Mouse (Mus musculus): ENCODE results near the gene Hoxa1. TPM values are rescaled to one million over a fixed set of nuclear protein-coding genes. Genes with fewer than 3 reads are reported as not detected.

Gene Hoxa1
- polyA plus RNA-seq, 1 experiment from 2014 or later: 0.31 TPM

- Histone ChIP-seq H3K4me1 (replicated peaks) (peaks cover 3% of the 10 kb centered on the region; the same call in 1 of the 2 replicates), H3K27ac (replicated peaks) (no peak overlapping the region), H3K9me3 (replicated peaks) (no peaks in the 10 kb centered on the region), H3K27me3 (peaks cover 99% of the 10 kb centered on the region), H3K36me3 (replicated peaks) (no peaks in the 10 kb centered on the region), H3K4me2 (no peak overlapping the region), H3K4me3 (replicated peaks) (no peak overlapping the region), H3K9ac (no peak overlapping the region)
- 59% methylated on average over 3 of the region's 3 CpGs for WGBS (ENCODE audit: insufficient replicate concordance)
- ATAC-seq (ENCODE audit: insufficient read depth): no peak
Measured at GRCm38 (mm10) chr6:52155471-52155870, 2.6 kb downstream of the Hoxa1 start.

GRCm38 (mm10) chr6:52154044-52154443 is 4.1 kb downstream of the Hoxa1 start:
- Histone ChIP-seq H3K27ac (replicated peaks) (no peak overlapping the region), H3K4me2 (no peak overlapping the region), H3K36me3 (replicated peaks) (no peaks in the 10 kb centered on the region), H3K4me3 (replicated peaks) (no peak overlapping the region), H3K4me1 (replicated peaks) (peaks cover 3% of the 10 kb centered on the region; the same call in 1 of the 2 replicates), H3K27me3 (peaks cover 97% of the 10 kb centered on the region), H3K9me3 (replicated peaks) (no peaks in the 10 kb centered on the region), H3K9ac (no peak overlapping the region)
- ATAC-seq (ENCODE audit: insufficient read depth): no peak
- 35% methylated on average over 5 of the region's 5 CpGs for WGBS (ENCODE audit: insufficient replicate concordance)

- ATAC-seq (ENCODE audit: insufficient read depth): no peak
- no peak overlapping the region for H3K27ac ChIP-seq (replicated peaks)
Measured at GRCm38 (mm10) chr6:52153270-52153669, 4.8 kb downstream of the Hoxa1 start.

GRCm38 (mm10) chr6:52152226-52153193 is 5.6 kb downstream of the Hoxa1 start:
- no peak overlapping the region for H3K4me2 ChIP-seq
- ATAC-seq (ENCODE audit: insufficient read depth): no peak
- peaks cover 82% of the 10 kb centered on the region for H3K27me3 ChIP-seq
- H3K9me3 ChIP-seq (replicated peaks): no peaks in the 10 kb centered on the region
- no peak overlapping the region for H3K4me3 ChIP-seq (replicated peaks)
- no peaks in the 10 kb centered on the region for H3K36me3 ChIP-seq (replicated peaks)
- H3K27ac ChIP-seq (replicated peaks): no peak overlapping the region
- H3K4me1 ChIP-seq (replicated peaks): no peaks in the 10 kb centered on the region; the same call in 1 of the 2 replicates
- no peak overlapping the region for H3K9ac ChIP-seq
- 21% methylated on average over 16 of the region's 16 CpGs for WGBS (ENCODE audit: insufficient replicate concordance)

More at GRCm38 (mm10) chr6:52153270-52153669, 4.8 kb downstream of the Hoxa1 start:
- Histone ChIP-seq H3K4me3 (replicated peaks) (no peak overlapping the region), H3K9me3 (replicated peaks) (no peaks in the 10 kb centered on the region), H3K9ac (no peak overlapping the region), H3K36me3 (replicated peaks) (no peaks in the 10 kb centered on the region), H3K4me2 (no peak overlapping the region), H3K27me3 (peaks cover 90% of the 10 kb centered on the region), H3K4me1 (replicated peaks) (peaks cover under 1% of the 10 kb centered on the region; the same call in 1 of the 2 replicates)
- WGBS (ENCODE audit: insufficient replicate concordance): 9% methylated on average over 6 of the region's 6 CpGs

- Histone ChIP-seq H3K9me3 (replicated peaks) (no peaks in the 10 kb centered on the region), H3K4me3 (replicated peaks) (no peak overlapping the region), H3K4me1 (replicated peaks) (no peaks in the 10 kb centered on the region; the same call in 1 of the 2 replicates), H3K4me2 (no peak overlapping the region), H3K36me3 (replicated peaks) (no peaks in the 10 kb centered on the region), H3K9ac (no peak overlapping the region), H3K27ac (replicated peaks) (no peak overlapping the region), H3K27me3 (peaks cover 79% of the 10 kb centered on the region)
- ATAC-seq (ENCODE audit: insufficient read depth): no peak
- 26% methylated on average over 4 of the region's 4 CpGs for WGBS (ENCODE audit: insufficient replicate concordance)
Measured at GRCm38 (mm10) chr6:52151571-52151970, 6.5 kb downstream of the Hoxa1 start.

- Histone ChIP-seq H3K4me3 (replicated peaks) (no peak overlapping the region), H3K9me3 (replicated peaks) (no peaks in the 10 kb centered on the region), H3K9ac (no peak overlapping the region), H3K27ac (replicated peaks) (no peak overlapping the region), H3K4me2 (no peak overlapping the region), H3K27me3 (peaks cover 73% of the 10 kb centered on the region), H3K4me1 (replicated peaks) (no peaks in the 10 kb centered on the region), H3K36me3 (replicated peaks) (no peaks in the 10 kb centered on the region)
- ATAC-seq (ENCODE audit: insufficient read depth): no peak
- WGBS (ENCODE audit: insufficient replicate concordance): 9% methylated on average over 16 of the region's 16 CpGs
Measured at GRCm38 (mm10) chr6:52150401-52150966, 7.6 kb downstream of the Hoxa1 start.

GRCm38 (mm10) chr6:52139115-52139514 is 19.0 kb downstream of the Hoxa1 start:
- no peak for ATAC-seq (ENCODE audit: insufficient read depth)

GRCm38 (mm10) chr6:52138576-52138975 is 19.5 kb downstream of the Hoxa1 start:
- Histone ChIP-seq H3K4me3 (replicated peaks) (no peak overlapping the region), H3K4me2 (no peak overlapping the region), H3K9me3 (replicated peaks) (no peaks in the 10 kb centered on the region), H3K27ac (replicated peaks) (no peak overlapping the region), H3K27me3 (no peaks in the 10 kb centered on the region), H3K9ac (no peak overlapping the region), H3K4me1 (replicated peaks) (no peaks in the 10 kb centered on the region), H3K36me3 (replicated peaks) (no peaks in the 10 kb centered on the region)
- ATAC-seq (ENCODE audit: insufficient read depth): no peak
- WGBS (ENCODE audit: insufficient replicate concordance): 67% methylated on average over 10 of the region's 10 CpGs

More at GRCm38 (mm10) chr6:52139115-52139514, 19.0 kb downstream of the Hoxa1 start:
- Histone ChIP-seq H3K27me3 (no peaks in the 10 kb centered on the region), H3K4me1 (replicated peaks) (no peaks in the 10 kb centered on the region), H3K4me2 (no peak overlapping the region), H3K27ac (replicated peaks) (no peak overlapping the region), H3K36me3 (replicated peaks) (no peaks in the 10 kb centered on the region), H3K9me3 (replicated peaks) (no peaks in the 10 kb centered on the region), H3K4me3 (replicated peaks) (no peak overlapping the region), H3K9ac (no peak overlapping the region)
- WGBS (ENCODE audit: insufficient replicate concordance): 71% methylated on average over 5 of the region's 5 CpGs

GRCm38 (mm10) chr6:52137841-52138535 is 20.1 kb downstream of the Hoxa1 start:
- ATAC-seq (ENCODE audit: insufficient read depth): no peak
- 57% methylated on average over 9 of the region's 9 CpGs for WGBS (ENCODE audit: insufficient replicate concordance)
- Histone ChIP-seq H3K36me3 (replicated peaks) (no peaks in the 10 kb centered on the region), H3K4me1 (replicated peaks) (no peaks in the 10 kb centered on the region), H3K27ac (replicated peaks) (no peak overlapping the region), H3K4me3 (replicated peaks) (no peak overlapping the region), H3K9me3 (replicated peaks) (no peaks in the 10 kb centered on the region), H3K9ac (no peak overlapping the region), H3K27me3 (no peaks in the 10 kb centered on the region), H3K4me2 (no peak overlapping the region)

GRCm38 (mm10) chr6:52123673-52124072 is 34.4 kb downstream of the Hoxa1 start:
- Histone ChIP-seq H3K27ac (replicated peaks) (no peak overlapping the region), H3K4me1 (replicated peaks) (no peaks in the 10 kb centered on the region), H3K4me3 (replicated peaks) (no peak overlapping the region), H3K9me3 (replicated peaks) (no peaks in the 10 kb centered on the region), H3K9ac (no peak overlapping the region), H3K27me3 (peaks cover 4% of the 10 kb centered on the region; the same call in 1 of the 2 replicates), H3K4me2 (no peak overlapping the region), H3K36me3 (replicated peaks) (no peaks in the 10 kb centered on the region)
- no peak for ATAC-seq (ENCODE audit: insufficient read depth)
- 61% methylated on average over 4 of the region's 4 CpGs for WGBS (ENCODE audit: insufficient replicate concordance)

GRCm38 (mm10) chr6:52121173-52121572 is 36.9 kb downstream of the Hoxa1 start:
- H3K4me3 ChIP-seq (replicated peaks): no peak overlapping the region
- whole genome bisulfite sequencing (ENCODE audit: insufficient replicate concordance): 51% methylated on average over 3 of the region's 3 CpGs
- no peaks in the 10 kb centered on the region for H3K4me1 ChIP-seq (replicated peaks)
- no peaks in the 10 kb centered on the region for H3K9me3 ChIP-seq (replicated peaks)
- H3K27ac ChIP-seq (replicated peaks): no peak overlapping the region
- no peak for ATAC-seq (ENCODE audit: insufficient read depth)
- H3K9ac ChIP-seq: no peak overlapping the region
- H3K27me3 ChIP-seq: peaks cover 4% of the 10 kb centered on the region; the same call in 1 of the 2 replicates
- no peak overlapping the region for H3K4me2 ChIP-seq
- no peaks in the 10 kb centered on the region for H3K36me3 ChIP-seq (replicated peaks)

Measured in liver, embryonic 15.5 days (tissue).